Mouse (Mus musculus) frontal cortex, adult (tissue): ENCODE data around the gene Ctps2.

ENCODE experiments used
- ATAC-seq: cut with Nextera tagmentation; 2 replicates; pipeline ENCODE4 v1.9.2; 2017; ENCODE audit warnings: mild to moderate bottlenecking, moderate library complexity, mixed read lengths; ENCODE audit not compliant: low TSS enrichment

Gene Ctps2

GRCm38 (mm10) chrX:162900938-162901337 lies at the start of gene Ctps2:
Ctps2 (plus strand) TSS chrX:162901238.
- ATAC-seq, result peak; percentile 10; the same call in 1 of the 2 replicates

DNA sequence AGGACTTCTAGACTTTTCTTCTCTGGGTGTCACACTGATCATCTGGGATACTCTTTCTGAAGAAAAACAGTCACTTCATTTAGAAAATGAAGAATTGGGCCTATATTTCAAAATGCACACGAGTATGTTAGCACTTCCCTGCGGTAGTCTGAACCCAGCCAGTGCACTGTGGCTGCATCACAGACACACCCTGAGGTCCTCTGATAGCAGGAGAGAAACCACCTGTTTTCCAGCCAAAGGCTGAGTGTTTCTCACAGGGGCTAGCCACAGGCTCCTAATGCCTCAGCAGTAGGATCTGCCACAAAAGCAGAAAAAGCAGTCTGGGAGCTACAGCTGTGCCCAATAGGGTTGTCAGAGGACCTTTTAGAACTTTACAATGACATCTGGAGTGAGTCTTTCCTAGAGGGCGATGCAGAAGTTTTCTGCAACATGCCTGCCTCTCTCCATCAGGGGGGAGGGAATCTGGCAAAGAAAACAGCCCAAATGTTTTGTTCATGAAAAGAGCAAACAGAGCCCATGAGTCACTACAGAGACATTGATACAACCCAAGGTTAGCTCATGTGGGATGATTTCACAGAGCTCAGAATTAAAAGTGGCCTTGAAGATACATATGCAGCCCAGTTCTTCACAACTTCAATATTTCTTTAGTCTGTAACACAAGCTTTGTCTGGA lies 32.6 kb upstream of the Ctps2 start:
- ATAC-seq, result no peak

- peak; percentile 70 for ATAC-seq
These were observed 29.1 kb upstream of the Ctps2 start for GRCm38 (mm10) chrX:162871734-162872517.

DNA sequence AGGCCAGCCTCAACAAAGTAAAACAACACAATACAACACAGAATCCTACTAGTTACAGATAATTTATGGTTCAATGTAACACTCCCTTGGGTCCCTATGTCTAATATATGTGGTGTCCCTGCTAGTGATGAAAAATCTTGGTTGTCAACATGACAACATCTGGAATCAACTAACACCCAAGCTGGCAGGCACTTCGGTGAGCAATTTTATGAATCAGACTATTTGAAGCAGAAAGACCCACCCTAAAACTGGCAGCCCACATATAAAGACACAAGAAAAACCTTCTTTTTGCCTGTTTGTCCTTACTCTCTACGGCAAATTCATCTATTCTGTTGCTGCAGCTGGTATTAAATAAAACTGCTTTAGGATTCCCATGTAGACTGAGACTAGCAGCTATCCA lies 27.3 kb upstream of the Ctps2 start:
- ATAC-seq, result no peak

GRCm38 (mm10) chrX:162878236-162878635 lies 22.8 kb upstream of the Ctps2 start:
- ATAC-seq, result no peak

- ATAC-seq, result peak; percentile 100
These were observed 13.0 kb upstream of the Ctps2 start, which contains the start of gene Syap1 for GRCm38 (mm10) chrX:162887931-162888511. Syap1 (minus strand) TSS chrX:162888447.

DNA sequence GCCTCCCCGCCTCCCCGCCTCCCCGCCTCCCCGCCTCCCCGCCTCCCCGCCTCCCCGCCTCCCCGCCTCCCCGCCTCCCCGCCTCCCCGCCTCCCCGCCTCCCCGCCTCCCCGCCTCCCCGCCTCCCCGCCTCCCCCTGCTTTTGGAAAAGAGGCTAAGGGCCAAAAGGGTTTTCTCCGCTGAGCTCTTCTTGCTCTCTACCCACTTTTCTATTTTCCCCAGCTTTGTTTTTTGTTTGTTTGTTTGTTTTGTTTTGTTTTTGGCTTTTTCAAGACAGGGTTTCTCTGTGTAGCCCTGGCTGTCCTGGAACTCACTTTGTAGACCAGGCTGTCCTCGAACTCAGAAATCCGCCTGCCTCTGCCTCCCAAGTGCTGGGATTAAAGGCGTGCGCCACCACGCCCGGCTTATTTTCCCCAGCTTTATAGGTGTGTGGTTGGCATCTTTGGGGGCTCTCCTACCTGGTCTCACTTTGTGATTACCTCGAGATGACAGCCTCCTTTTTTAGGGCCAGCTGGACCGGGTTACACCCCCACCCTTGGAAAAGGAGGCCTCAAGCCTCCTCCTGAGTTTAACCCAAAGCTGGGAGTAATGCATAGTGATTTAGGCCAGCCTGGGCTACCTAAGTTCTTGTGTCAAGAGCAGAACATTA lies 12.3 kb upstream of the Ctps2 start:
- peak; percentile 32; the same call in 1 of the 2 replicates for ATAC-seq

GRCm38 (mm10) chrX:162901371-162902039 lies 467 bp downstream of the Ctps2 start:
- ATAC-seq, result peak; percentile 58

GRCm38 (mm10) chrX:162902040-162902734 lies 1.1 kb downstream of the Ctps2 start:
- ATAC-seq, result peak; percentile 84

DNA sequence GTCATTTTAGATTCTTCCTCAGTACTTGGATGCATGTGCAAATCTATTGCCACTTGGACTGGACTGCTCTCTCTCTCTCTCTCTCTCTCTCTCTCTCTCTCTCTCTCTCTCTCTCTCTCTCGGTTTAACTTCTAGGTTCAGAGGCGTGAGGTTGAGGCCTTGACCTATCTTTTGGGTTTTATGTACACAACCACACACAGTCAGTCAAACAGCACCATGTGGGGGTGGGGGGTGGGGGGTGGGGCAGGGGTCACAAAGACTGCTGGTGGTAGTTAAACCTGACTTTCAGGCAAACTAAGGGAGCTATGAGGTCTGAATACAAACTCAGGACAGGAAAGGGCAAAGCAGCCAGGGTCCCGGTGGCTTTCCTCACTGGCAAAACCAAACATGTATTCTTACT lies 6.5 kb downstream of the Ctps2 start:
- ATAC-seq, result no peak

- ATAC-seq, result peak; percentile 77
These were observed 12.6 kb downstream of the Ctps2 start for GRCm38 (mm10) chrX:162913651-162914050.

DNA sequence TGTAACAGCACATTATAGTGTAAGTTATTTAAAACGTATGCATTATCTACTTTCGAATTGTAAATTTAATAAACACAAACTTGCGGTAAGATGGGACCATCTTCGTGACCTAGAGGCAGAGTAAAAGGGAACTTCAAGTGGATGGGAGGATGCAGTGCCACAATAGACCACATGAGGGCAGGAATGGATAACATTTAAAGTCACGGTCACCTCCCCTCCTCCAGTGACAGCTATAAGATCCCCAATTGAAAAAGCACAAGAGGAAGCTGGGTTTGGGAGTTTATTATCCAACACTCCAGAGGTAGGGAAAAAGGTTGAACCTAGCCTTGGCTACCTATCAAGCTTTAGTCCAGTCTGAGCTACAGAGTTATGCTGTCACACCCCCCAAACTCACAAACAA lies 14.7 kb downstream of the Ctps2 start:
- peak; percentile 90 for ATAC-seq

DNA sequence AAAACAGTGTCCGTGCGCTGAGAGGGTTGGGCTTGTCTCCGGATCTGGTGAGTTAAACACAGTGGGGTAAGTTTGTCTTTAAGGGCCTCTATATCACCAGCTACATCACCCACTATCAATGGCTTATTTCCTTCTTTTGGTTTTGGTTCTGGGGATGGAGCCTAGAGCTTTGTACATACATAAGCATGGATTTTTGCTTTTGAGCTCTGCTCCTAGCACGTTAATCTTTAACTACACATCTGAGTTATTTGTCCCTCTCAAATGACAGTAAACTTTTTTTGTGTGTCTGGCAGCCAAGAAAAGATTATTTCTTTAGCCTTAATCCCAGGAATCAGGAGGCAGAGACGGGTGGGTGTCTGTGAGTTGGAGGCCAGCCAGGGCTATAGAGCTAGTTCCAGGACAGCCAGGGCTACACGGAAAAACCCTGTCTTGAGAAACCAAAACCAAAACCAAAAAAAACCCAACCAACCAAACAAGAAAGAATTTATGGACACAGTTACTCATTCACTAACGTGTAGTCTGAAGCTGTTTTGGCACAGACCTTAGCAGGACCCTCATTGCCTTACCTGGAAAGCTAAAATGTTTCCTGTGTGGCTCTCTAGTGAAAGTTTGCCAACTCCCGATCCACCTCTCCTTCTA lies 20.6 kb downstream of the Ctps2 start:
- no peak for ATAC-seq

GRCm38 (mm10) chrX:162931467-162931866 lies 30.4 kb downstream of the Ctps2 start:
- no peak for ATAC-seq

- ATAC-seq, result no peak
These were observed 41.0 kb downstream of the Ctps2 start for GRCm38 (mm10) chrX:162942027-162942426.

DNA sequence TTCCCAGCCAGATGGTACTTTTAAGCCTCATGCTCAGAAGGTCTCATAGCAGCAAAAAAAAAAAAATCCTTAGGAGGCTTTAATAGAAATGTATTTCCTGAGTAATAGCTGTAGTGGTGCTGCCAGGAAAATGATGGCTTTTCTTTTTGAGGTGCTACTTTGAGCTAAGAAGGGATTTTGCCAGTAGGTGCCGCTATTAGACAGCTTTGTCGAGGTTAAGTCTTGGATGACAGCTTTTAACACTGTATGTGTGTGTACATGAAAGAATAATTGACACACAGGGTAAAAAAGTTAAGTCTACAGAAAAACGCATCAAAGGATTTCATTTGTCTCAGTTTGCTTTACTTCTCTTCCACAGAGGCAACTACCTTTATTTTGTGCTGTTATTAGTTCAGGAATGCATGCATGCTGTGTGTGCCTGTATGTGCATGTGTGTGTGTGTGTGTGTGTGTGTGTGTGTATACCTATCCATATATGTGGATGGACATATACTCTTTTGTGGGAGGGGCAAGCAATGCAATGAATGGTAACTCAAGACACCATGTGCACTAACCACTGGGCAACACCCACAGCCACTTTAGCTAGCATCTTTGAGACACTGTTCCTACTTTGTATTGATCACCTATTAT lies 48.9 kb downstream of the Ctps2 start:
- peak; percentile 82; the same call in 1 of the 2 replicates for ATAC-seq

GRCm38 (mm10) chrX:162957921-162958320 lies 56.9 kb downstream of the Ctps2 start:
- ATAC-seq, result no peak

- no peak for ATAC-seq
These were observed 62.8 kb downstream of the Ctps2 start for GRCm38 (mm10) chrX:162963840-162964239.

GRCm38 (mm10) chrX:162964383-162964782 lies 63.3 kb downstream of the Ctps2 start, which contains the start of gene S100g:
S100g (minus strand) TSS chrX:162964599.
- no peak for ATAC-seq

- no peak for ATAC-seq
These were observed 66.4 kb downstream of the Ctps2 start for GRCm38 (mm10) chrX:162967456-162967855.
